Mouse (Mus musculus): Measurements from ENCODE around the gene Trim39. TPM values are rescaled to one million over a fixed set of nuclear protein-coding genes. Genes with fewer than 3 reads are reported as not detected.

Trim39 gene
- polyA plus RNA-seq, 1 experiment from 2014 or later: 20.5 TPM

- Histone ChIP-seq H3K27me3 (ENCODE audit: poor library complexity, severe bottlenecking) (no peaks in the 10 kb centered on the region), H3K4me3 (no peak overlapping the region), H3K4me1 (peaks cover 12% of the 10 kb centered on the region), H3K36me3 (replicated peaks) (peaks cover 78% of the 10 kb centered on the region), H3K27ac (no peak overlapping the region), H3K9me3 (no peaks in the 10 kb centered on the region)
- no peak for DNase-seq (ENCODE audit: extremely low spot score, low spot score)
- 75% methylated on average over 5 of the region's 5 CpGs for WGBS
Measured at GRCm38 (mm10) chr17:36265834-36266233, 6.2 kb downstream of the Trim39 start.

- no peaks in the 10 kb centered on the region for H3K27me3 ChIP-seq (ENCODE audit: poor library complexity, severe bottlenecking)
- peaks cover 92% of the 10 kb centered on the region for H3K36me3 ChIP-seq (replicated peaks)
- no peak overlapping the region for H3K27ac ChIP-seq
- no peak overlapping the region for H3K4me3 ChIP-seq
- no peaks in the 10 kb centered on the region for H3K9me3 ChIP-seq
- H3K4me1 ChIP-seq: no peaks in the 10 kb centered on the region
- no peak for DNase-seq (ENCODE audit: extremely low spot score, low spot score)
- 94% methylated on average over 3 of the region's 3 CpGs for WGBS
Measured at GRCm38 (mm10) chr17:36264273-36264925, 7.6 kb downstream of the Trim39 start.

DNA sequence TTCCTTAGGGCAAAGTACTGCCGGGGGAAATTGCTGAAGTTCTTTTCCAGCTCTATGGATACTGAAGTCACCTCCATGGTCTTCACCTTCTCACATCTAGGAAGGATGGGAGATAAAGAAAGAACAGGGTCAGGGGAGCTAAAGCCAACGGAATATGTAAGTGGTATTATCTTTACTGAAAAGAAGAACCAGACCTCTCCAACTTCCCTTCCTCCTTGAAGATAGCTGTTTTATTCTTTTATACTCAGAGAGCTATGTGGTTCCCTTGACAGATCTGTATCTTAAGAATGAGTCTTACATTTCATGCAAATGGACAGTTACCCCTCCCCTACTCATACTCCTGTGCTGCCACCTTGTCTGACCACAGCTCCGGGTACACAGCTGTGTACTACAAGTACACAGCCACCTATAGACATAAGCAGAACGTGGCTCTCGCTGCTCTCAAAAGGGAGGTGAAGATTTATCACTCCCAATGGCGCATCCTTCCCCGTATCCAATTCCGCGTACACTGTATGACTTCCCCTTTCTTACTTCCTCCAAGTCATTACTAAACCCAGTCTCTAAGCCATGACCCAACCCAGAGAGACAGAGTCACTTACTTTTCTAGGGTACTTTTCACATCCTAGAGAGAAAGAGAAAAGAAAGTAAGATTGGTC is 10.4 kb downstream of the Trim39 start:
- no peak overlapping the region for H3K4me3 ChIP-seq
- no peaks in the 10 kb centered on the region for H3K9me3 ChIP-seq
- no peak overlapping the region for H3K27ac ChIP-seq
- H3K36me3 ChIP-seq (replicated peaks): peaks cover 80% of the 10 kb centered on the region
- WGBS: 92% methylated on average over 9 of the region's 9 CpGs
- no peaks in the 10 kb centered on the region for H3K27me3 ChIP-seq (ENCODE audit: poor library complexity, severe bottlenecking)
- H3K4me1 ChIP-seq: peaks cover 10% of the 10 kb centered on the region
- DNase-seq (ENCODE audit: extremely low spot score, low spot score): no peak

DNA sequence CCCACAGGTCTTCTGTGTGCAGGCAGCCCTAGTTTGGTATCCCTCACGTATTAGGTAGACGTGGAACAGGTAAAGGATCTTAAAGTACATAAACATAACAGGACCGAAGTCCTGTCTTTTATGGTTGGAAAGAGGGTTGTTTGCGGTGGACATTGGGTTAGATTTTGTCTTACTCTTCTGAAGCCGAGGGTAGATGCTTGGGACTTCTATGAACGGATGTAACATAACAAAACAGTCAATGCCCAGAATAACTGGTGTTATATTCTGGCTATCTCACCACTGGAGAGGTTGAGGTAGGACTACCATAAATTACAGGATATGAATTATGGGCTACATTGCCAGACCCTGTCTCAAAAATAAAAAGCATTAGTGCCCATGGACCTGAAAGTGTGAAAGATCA is 14.1 kb downstream of the Trim39 start, which contains the start of gene Rpp21:
Rpp21 (minus strand) TSS at position 101 of the 400 bp plus-strand sequence.
- peak within 1 kb of the TSS; percentile 75 for H3K4me3 ChIP-seq
- H3K27ac ChIP-seq: peak within 1 kb of the TSS; percentile 89
- no peak for DNase-seq (ENCODE audit: extremely low spot score, low spot score)
- H3K27me3 ChIP-seq (ENCODE audit: poor library complexity, severe bottlenecking): peaks cover 3% of the 10 kb centered on the region
- no peaks in the 10 kb centered on the region for H3K9me3 ChIP-seq
- 52% methylated on average over 6 of the region's 6 CpGs for WGBS
- peaks cover 52% of the 10 kb centered on the region for H3K36me3 ChIP-seq (replicated peaks)
- H3K4me1 ChIP-seq: peaks cover 14% of the 10 kb centered on the region

DNA sequence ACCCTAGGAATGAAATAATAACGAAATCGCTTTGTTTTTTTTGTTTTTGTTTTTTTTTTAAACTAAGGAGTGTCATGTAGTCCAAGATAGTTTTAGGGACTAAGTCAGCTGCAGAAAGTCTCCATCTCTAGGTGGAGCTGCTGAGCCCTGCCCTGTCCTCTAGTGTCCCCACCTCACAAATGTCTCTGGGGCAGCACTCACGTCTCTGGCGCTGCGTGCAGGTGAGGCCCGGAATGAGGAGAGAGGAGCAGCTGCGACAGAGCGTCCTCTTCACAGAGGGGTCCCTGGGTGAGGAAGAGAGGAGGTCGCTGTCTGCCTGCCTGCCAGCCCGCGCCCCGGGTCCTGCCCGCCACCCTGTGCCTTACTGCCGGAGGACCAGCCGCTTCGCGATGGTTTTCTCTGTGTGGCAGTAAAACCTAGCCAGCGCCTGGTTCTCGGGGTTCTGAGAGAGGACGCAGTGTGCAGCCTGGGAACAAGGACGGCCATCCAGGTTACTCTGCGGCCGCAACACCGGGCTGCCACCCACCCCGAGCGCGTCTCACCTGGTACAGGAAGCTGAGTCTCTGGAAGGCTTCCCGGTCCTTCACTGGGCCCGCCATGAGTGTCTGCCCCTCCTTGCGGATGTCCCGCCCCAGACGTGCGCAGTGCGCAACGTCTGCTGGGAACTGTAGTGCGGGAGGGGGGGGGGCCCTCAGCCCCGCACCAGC is 14.7 kb downstream of the Trim39 start:
- DNase-seq (ENCODE audit: extremely low spot score, low spot score): peak; percentile 68
- Histone ChIP-seq H3K4me1 (peaks cover 15% of the 10 kb centered on the region), H3K27ac (peak overlapping the region; percentile 89), H3K9me3 (no peaks in the 10 kb centered on the region), H3K4me3 (peak overlapping the region; percentile 75), H3K27me3 (ENCODE audit: poor library complexity, severe bottlenecking) (peaks cover 9% of the 10 kb centered on the region), H3K36me3 (replicated peaks) (peaks cover 46% of the 10 kb centered on the region)
- WGBS: under 1% methylated on average over 37 of the region's 37 CpGs

DNA sequence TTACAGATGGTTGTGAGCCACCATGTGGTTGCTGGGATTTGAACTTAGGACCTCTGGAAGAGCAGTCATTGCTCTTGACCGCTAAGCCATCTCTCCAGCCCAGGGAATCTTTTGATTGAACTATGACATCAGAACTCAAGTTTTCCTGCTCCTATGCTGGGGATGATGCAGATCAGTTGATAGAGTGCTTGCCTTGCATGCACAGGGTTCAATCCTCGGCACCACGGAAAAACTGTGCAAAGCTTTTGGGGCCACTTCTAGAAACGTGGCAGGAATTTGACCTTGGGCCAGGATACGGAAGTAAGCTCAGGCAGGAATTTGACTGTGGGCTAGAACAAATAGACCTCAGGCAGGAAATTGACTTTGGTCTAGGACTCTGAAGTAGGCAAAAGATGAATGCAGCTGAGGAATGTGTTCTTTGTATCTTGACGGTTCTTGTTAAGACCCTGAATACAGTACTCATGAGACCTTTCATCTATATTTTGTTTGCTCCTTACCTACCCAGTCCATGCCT is 18.9 kb downstream of the Trim39 start:
- no peak for DNase-seq (ENCODE audit: extremely low spot score, low spot score)
- WGBS: 64% methylated on average over 6 of the region's 6 CpGs
- H3K4me1 ChIP-seq: peaks cover 24% of the 10 kb centered on the region

DNA sequence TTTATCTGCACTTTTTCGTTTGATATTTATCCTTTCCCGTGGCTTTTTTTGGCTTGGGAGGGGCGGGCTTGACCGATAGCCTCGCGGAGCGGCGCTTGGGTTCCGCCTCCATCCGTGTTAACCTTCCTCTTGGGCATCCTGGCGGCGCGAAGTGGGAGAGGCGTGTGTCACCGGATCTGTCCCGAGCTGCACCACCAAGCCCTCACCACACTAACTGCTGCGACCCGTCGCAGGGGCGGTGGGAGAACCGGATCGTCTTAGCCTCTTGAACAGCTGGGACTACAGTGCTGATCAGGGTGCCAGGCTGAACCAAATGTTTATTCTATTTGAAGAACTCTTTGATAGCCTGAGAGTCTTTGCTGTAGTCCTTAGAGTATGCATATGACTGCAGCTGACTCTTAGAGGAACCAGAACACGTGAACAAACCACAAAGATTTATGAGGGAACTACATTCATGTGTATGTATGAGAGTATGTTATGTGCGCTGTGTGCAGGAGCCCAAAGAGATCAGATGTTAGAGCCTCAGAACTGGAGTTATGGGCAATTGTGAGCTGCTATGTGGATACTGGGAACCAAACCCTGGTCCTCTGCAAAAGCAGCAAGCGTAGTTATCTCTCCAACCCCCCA is 19.7 kb downstream of the Trim39 start:
- Histone ChIP-seq H3K4me3 (peak overlapping the region; percentile 36), H3K9me3 (no peaks in the 10 kb centered on the region), H3K27me3 (ENCODE audit: poor library complexity, severe bottlenecking) (peaks cover 56% of the 10 kb centered on the region), H3K36me3 (replicated peaks) (peaks cover 7% of the 10 kb centered on the region; the same call in 1 of the 2 replicates), H3K27ac (no peak overlapping the region), H3K4me1 (peaks cover 19% of the 10 kb centered on the region)
- 13% methylated on average over 25 of the region's 25 CpGs for WGBS
- no peak for DNase-seq (ENCODE audit: extremely low spot score, low spot score)

More for the DNA sequence above, 18.9 kb downstream of the Trim39 start:
- no peak overlapping the region for H3K27ac ChIP-seq
- no peaks in the 10 kb centered on the region for H3K9me3 ChIP-seq
- peaks cover 48% of the 10 kb centered on the region for H3K27me3 ChIP-seq (ENCODE audit: poor library complexity, severe bottlenecking)
- no peak overlapping the region for H3K4me3 ChIP-seq
- peaks cover 7% of the 10 kb centered on the region; the same call in 1 of the 2 replicates for H3K36me3 ChIP-seq (replicated peaks)

DNA sequence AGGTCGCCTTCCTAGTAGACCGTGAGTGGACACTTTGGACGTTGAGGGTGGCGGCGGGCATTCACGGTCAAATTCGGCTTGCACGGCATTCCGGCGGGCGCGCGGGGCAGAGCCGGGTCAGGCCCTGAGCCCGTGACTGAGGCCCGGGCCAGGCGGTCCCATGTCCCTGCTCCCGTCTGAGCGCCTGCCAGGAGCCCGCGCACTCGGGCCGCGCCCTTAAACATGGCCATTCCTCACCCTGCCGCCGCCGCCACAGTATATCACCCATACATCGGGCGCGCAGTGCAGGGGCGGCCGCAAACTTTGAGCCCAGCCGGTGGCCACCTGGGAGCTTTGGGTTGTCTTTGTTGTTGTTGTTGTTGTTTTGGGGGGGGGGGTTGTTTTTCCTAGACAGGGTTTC is 23.2 kb downstream of the Trim39 start:
- peaks cover 59% of the 10 kb centered on the region for H3K27me3 ChIP-seq (ENCODE audit: poor library complexity, severe bottlenecking)
- H3K27ac ChIP-seq: no peak overlapping the region
- H3K9me3 ChIP-seq: no peaks in the 10 kb centered on the region; the same call in 1 of the 2 replicates
- H3K4me1 ChIP-seq: peaks cover 10% of the 10 kb centered on the region
- no peaks in the 10 kb centered on the region for H3K36me3 ChIP-seq (replicated peaks)
- 29% methylated on average over 33 of the region's 33 CpGs for WGBS
- DNase-seq (ENCODE audit: extremely low spot score, low spot score): no peak
- 0 out of 2 replicates have a peak overlapping the region, but pooled peaks have one; percentile 21 for H3K4me3 ChIP-seq

DNA sequence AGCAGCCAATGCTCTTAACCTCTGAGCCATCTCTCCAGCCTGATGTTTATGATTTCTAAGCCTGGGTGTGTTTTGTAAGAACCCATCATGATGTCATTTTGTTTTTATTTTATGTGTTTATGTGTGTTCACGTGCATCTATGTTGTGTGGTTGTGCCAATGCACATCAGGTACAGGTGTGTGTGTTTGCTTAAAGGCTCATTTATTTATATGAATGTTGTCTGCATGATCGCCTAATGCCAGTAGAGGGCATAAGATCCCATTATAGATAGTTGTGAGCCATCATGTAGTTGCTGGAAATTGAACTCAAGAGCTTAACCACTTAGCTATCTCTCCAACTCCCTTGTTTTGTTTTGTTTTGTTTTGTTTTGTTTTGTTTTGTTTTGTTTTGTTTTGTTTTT is 26.3 kb downstream of the Trim39 start:
- 87% methylated on average over 2 of the region's 2 CpGs for WGBS
- DNase-seq (ENCODE audit: extremely low spot score, low spot score): no peak

GRCm38 (mm10) chr17:36244031-36244430 is 28.0 kb downstream of the Trim39 start:
- Histone ChIP-seq H3K9me3 (no peaks in the 10 kb centered on the region; the same call in 1 of the 2 replicates), H3K27ac (no peak overlapping the region), H3K4me1 (peaks cover 13% of the 10 kb centered on the region), H3K27me3 (ENCODE audit: poor library complexity, severe bottlenecking) (peaks cover 30% of the 10 kb centered on the region), H3K4me3 (no peak overlapping the region), H3K36me3 (replicated peaks) (no peaks in the 10 kb centered on the region)
- no peak for DNase-seq (ENCODE audit: extremely low spot score, low spot score)
- 17% methylated on average over 5 of the region's 5 CpGs for WGBS

More for the DNA sequence above, 26.3 kb downstream of the Trim39 start:
- Histone ChIP-seq H3K9me3 (no peaks in the 10 kb centered on the region; the same call in 1 of the 2 replicates), H3K4me1 (peaks cover 9% of the 10 kb centered on the region), H3K36me3 (replicated peaks) (no peaks in the 10 kb centered on the region), H3K27me3 (ENCODE audit: poor library complexity, severe bottlenecking) (peaks cover 36% of the 10 kb centered on the region), H3K27ac (no peak overlapping the region), H3K4me3 (no peak overlapping the region)

DNA sequence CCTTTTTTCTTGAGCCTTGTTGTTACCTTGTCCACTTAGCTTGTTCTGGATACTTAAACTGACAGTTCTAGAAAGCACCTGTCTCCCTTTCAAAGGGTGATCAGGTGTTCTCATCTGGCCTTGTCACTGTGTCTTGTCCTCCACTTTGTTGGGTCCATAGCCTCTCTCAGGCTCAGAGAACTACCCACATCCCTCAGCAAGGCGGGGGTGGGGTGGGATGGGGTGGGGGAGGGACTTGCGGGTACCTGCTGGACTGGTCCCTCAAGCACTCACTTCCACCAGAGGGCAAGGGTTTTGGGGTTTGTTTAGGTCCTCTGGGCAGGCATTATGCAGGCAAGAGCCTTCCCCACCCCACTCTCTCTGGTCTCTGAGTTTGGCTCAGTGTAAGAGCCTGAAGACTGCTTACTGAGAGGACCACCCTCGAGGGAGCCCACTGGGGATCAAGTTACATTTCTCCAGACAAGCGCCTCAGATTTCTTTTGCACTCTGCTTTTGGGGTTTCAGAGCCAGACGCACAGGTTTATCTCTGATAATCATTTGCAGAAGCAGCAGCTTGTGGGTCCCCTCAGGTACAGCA is 31.3 kb downstream of the Trim39 start:
- Histone ChIP-seq H3K4me3 (no peak overlapping the region), H3K9me3 (no peaks in the 10 kb centered on the region), H3K27me3 (ENCODE audit: poor library complexity, severe bottlenecking) (peaks cover 44% of the 10 kb centered on the region), H3K4me1 (peaks cover 16% of the 10 kb centered on the region), H3K36me3 (replicated peaks) (no peaks in the 10 kb centered on the region), H3K27ac (no peak overlapping the region)
- WGBS: 13% methylated on average over 5 of the region's 5 CpGs
- no peak for DNase-seq (ENCODE audit: extremely low spot score, low spot score)

DNA sequence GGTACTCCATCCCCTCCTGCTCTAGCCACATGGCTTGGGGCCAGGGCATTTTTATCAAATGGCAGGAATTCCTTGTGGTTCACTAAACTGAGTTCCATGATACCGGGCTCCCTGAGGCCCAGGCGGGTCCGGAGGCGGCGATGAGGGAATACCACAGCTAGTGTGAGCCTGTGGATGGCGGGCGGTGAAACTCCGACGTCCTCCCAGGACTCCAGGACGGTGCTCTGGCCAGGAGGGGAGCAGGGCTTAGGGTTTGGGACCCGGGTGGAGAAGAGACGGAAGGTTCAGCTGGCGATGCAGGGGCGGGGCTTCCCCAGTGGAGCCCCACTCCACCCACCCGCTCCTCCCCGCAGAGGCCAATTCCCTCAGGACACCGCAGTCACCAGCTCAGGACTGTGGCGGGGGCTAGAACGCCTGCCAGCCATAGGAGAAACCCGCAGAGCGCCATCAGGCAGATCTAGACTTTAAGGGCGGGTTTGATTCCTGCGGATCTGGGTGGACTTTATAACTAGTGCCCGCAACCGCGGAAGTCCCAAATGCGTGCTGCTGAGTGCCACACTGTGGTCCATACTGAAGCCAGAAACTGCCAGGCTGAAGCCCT is 34.6 kb downstream of the Trim39 start:
- no peak for DNase-seq (ENCODE audit: extremely low spot score, low spot score)
- peaks cover 46% of the 10 kb centered on the region for H3K27me3 ChIP-seq (ENCODE audit: poor library complexity, severe bottlenecking)
- peaks cover 20% of the 10 kb centered on the region for H3K4me1 ChIP-seq
- WGBS: 3% methylated on average over 27 of the region's 27 CpGs
- no peaks in the 10 kb centered on the region for H3K36me3 ChIP-seq (replicated peaks)
- H3K4me3 ChIP-seq: peak overlapping the region; percentile 51
- peak overlapping the region; percentile 51 for H3K27ac ChIP-seq
- no peaks in the 10 kb centered on the region for H3K9me3 ChIP-seq
